Mouse (Mus musculus): ENCODE results near the gene Hoxc9. TPM values are rescaled to one million over a fixed set of nuclear protein-coding genes. Genes with fewer than 3 reads are reported as not detected.

Hoxc9 gene
- total RNA-seq, 2 experiments from 2014 or later, result 6.7 to 8.3 TPM

DNA sequence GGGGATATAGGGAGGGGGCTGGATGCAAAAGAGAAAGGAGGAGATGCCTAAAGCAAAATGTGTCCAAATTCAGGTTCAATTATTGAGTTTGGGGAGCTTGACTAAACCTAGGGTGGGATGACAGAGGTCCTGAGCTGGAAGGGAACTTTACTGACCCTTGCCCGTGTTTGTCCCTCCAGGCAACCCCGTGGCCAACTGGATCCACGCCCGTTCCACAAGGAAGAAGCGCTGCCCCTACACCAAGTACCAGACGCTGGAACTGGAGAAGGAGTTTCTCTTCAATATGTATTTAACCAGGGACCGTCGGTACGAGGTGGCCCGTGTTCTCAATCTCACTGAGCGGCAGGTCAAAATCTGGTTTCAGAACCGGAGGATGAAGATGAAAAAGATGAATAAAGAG lies 7.5 kb downstream of the Hoxc9 start:
- peak; percentile 49 for DNase-seq
- intact Hi-C loops (cut with DNase I), result no loop called here
- no peak for TF ChIP-seq CTCF (IDR thresholded peaks at IDR 0.05)
- 0 out of 2 replicates have a peak overlapping the region, but pooled peaks have one; percentile 6 for H3K27ac ChIP-seq
- peak overlapping the region; percentile 81 for H3K4me3 ChIP-seq

- H3K27ac ChIP-seq, result no peak overlapping the region
- intact Hi-C loops (cut with DNase I), result no loop called here
- DNase-seq, result peak; percentile 25
- no peak overlapping the region for H3K4me3 ChIP-seq
- TF ChIP-seq CTCF (IDR thresholded peaks at IDR 0.05), result no peak
Measured at GRCm38 (mm10) chr15:102984521-102984920, 8.3 kb downstream of the Hoxc9 start.

DNA sequence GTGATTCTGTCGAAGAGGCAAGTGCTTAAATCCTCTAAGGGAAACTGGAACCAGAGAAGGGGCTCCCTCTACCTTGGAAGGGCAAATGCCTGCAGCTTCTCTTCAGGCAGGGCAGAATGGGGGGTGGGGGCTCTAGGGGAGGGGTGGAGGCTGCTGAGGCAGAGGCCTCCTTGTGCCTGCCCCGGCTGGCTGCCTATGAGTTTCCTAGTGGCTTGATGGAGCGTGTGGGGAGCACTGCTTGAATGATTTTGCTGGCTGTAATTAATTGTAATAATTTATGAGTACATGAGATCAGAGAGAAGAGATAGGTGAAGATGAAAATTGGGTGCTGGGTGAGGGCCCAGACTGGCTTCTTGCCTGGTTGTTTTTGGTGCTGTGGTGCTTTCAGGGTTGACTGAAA lies 8.7 kb downstream of the Hoxc9 start:
- Histone ChIP-seq H3K4me3 (no peak overlapping the region), H3K27ac (no peak overlapping the region)
- intact Hi-C loops (cut with DNase I), result no loop called here
- peak; percentile 10 for DNase-seq
- TF ChIP-seq CTCF (IDR thresholded peaks at IDR 0.05), result no peak

- intact Hi-C loops (cut with DNase I), result loop anchor here (1.0 kb wide), 1 partner anchor 178 kb away; no protein-coding TSS in a partner anchor
- peak; percentile 90 for TF ChIP-seq CTCF (IDR thresholded peaks at IDR 0.05)
- Histone ChIP-seq H3K4me3 (0 out of 2 replicates have a peak overlapping the region, but pooled peaks have one; percentile 4), H3K27ac (peak overlapping the region; percentile 61)
- peak; percentile 94 for DNase-seq
Measured at GRCm38 (mm10) chr15:102987124-102987833, 11.0 kb downstream of the Hoxc9 start.

DNA sequence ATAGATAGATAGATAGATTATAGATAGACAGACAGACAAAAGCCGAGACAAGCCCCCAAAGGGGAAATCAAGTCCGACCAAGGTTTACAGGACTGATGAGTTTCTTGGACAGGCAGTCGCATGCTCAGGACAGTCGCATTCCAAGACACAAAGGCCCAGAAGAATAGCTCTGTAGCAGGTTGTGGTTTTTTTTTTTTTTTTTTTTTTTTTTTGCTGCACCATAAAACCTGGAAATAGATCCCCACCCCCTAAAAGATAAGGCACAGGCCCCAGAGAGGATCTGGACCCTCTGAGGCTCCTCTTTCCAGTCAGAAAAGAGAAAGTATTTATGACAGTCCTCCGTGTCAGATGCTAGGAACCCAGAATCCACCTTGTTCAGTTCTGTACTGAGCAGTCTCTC lies 11.8 kb downstream of the Hoxc9 start:
- no peak overlapping the region for H3K27ac ChIP-seq
- TF ChIP-seq CTCF (IDR thresholded peaks at IDR 0.05), result no peak
- intact Hi-C loops (cut with DNase I), result loop anchor here (2.0 kb wide), 1 partner anchor 143 kb away; no protein-coding TSS in a partner anchor
- no peak overlapping the region for H3K4me3 ChIP-seq
- no peak for DNase-seq

DNA sequence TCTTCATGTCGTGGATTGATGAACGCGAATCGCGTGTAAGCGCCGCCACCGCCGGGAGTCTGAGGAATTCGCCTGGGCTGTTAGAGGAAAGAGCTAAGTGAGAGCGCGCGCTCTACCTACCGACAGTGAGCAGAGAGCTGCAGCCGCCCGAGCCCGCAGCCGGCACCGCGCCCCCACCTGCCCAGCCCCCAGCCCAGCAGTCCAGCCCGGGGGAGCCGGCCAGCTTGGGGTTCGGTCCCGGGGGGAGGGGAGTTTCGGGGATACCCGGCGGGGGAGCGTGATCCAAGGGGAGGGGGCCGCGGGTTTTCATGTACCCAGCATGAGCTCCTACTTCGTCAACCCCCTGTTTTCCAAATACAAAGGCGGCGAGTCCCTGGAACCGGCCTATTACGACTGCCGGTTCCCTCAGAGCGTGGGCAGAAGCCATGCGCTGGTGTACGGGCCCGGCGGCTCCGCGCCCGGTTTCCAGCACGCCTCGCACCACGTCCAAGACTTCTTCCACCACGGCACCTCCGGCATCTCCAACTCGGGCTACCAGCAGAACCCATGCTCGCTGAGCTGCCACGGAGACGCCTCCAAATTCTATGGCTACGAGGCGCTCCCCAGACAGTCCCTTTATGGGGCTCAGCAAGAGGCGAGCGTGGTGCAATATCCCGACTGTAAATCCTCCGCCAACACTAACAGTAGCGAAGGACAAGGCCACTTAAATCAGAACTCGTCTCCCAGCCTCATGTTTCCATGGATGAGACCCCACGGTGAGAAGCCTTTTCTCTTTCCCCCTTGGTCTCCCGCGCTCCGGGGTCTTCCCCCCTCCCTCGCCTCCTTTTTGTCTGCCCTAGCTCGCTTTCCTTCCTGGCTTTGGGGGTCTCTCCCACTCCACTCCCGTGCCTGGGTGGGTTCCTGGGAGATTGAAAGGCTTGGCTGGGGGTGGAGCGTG lies 14.5 kb downstream of the Hoxc9 start, which contains the start of gene Hoxc8:
Gene Hoxc8, plus strand, starts transcription at position 147 of the 937 bp plus-strand sequence.
- DNase-seq, result no peak
- Histone ChIP-seq H3K4me3 (peak within 1 kb of the TSS; percentile 70), H3K27ac (peak within 1 kb of the TSS; percentile 48; the same call in 1 of the 2 replicates)
- intact Hi-C loops (cut with DNase I), result no loop called here
- no peak for TF ChIP-seq CTCF (IDR thresholded peaks at IDR 0.05)

DNA sequence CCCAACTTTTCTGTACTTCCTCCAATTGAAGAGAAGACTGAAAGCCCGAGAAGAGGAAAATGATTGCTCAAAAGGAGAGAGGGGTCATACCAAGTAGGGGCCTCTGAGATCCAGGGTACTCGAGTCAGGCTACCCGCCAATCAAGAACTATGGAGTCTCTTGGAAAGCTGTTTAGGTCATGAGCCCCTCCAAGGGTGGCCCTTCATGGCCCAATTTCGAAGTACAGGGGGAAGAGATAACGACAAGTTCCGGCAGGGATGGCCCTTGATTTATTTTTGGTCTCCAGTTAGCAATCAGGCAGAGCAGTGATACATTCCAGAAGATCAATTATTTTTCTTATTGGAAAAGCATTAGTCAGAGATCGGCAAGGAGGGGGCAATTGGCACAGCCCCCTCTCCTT lies 15.5 kb downstream of the Hoxc9 start:
- H3K4me3 ChIP-seq, result no peak overlapping the region
- intact Hi-C loops (cut with DNase I), result no loop called here
- DNase-seq, result no peak
- no peak for TF ChIP-seq CTCF (IDR thresholded peaks at IDR 0.05)
- H3K27ac ChIP-seq, result no peak overlapping the region

DNA sequence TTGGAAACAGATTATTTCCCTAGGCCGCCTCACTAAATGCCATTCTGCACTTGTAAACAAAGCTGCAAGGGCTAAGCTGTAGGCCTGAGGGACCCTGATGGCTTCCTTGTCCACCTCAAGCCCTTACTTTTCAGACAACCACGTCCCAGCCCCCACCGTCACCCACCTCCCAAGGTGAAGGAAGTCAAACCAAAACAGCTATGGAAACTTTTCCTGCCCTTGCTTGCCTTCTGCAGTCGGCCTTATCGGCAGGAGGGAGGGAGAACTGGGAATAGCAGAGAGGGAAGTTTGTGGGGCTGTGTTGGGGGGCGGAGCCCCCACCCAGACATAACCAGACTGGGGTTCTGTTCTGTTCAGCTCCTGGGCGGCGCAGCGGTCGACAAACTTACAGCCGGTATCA lies 16.0 kb downstream of the Hoxc9 start:
- peak; percentile 9 for DNase-seq
- TF ChIP-seq CTCF (IDR thresholded peaks at IDR 0.05), result no peak
- intact Hi-C loops (cut with DNase I), result no loop called here
- Histone ChIP-seq H3K27ac (no peak overlapping the region), H3K4me3 (no peak overlapping the region)

DNA sequence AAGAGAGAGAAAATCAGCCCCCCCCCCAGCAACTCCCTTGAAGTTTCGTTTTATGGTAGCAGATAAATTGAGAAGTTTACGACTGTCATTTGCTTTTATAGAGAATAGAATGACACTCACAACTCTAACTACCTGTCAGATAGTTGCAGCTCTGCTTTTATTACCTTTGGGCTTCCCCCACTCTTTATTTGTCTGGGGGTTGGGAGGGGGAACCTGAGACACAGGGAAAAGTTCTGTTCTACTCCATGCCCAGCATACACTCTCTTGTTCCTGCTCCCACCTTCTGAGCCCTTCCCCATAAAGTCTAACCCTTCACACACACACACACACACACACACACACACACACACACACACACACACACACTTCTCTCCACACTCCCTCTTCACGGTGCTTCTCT lies 16.6 kb downstream of the Hoxc9 start:
- intact Hi-C loops (cut with DNase I), result loop anchor here (1.0 kb wide), 1 partner anchor 173 kb away; no protein-coding TSS in a partner anchor
- Histone ChIP-seq H3K4me3 (no peak overlapping the region), H3K27ac (no peak overlapping the region)

DNA sequence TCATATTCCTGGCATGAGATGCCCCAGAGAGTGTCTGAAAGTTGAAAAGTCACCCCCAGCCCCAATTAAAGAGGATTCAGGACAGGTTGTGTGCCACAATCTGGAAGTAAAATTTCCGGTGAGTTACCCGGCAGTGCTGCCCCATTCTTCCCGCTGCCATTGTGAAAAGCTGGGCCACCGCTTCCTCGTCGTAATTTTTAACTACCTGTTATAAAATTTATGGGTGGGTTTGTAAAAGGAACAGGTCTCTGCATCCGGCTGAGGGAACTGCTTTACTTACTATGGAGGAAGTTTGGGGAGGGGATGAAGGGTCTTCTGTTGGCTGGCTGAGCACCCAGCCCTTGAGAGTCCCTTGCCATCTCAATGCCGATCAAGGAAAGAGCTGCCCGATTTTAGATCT lies 20.3 kb downstream of the Hoxc9 start:
- TF ChIP-seq CTCF (IDR thresholded peaks at IDR 0.05), result no peak
- intact Hi-C loops (cut with DNase I), result no loop called here
- Histone ChIP-seq H3K4me3 (no peak overlapping the region), H3K27ac (no peak overlapping the region)
- no peak for DNase-seq

More for the DNA sequence above, 16.6 kb downstream of the Hoxc9 start:
- no peak for DNase-seq
- TF ChIP-seq CTCF (IDR thresholded peaks at IDR 0.05), result no peak

- H3K27ac ChIP-seq, result peak overlapping the region; percentile 98
- intact Hi-C loops (cut with DNase I), result no loop called here
- no peak for TF ChIP-seq CTCF (IDR thresholded peaks at IDR 0.05)
- no peak for DNase-seq
- H3K4me3 ChIP-seq, result peak overlapping the region; percentile 74
Measured at GRCm38 (mm10) chr15:102997431-102997830, 21.2 kb downstream of the Hoxc9 start.

GRCm38 (mm10) chr15:102997939-102998355 lies 21.7 kb downstream of the Hoxc9 start, which contains the start of gene Hoxc6:
Gene Hoxc6, plus strand, starts transcription at chr15:102998257.
- intact Hi-C loops (cut with DNase I), result no loop called here
- H3K4me3 ChIP-seq, result peak within 1 kb of the TSS; percentile 74
- TF ChIP-seq CTCF (IDR thresholded peaks at IDR 0.05), result no peak
- no peak for DNase-seq
- peak within 1 kb of the TSS; percentile 98 for H3K27ac ChIP-seq
